Mouse (Mus musculus) cerebellum, adult 11-12 months (tissue): ENCODE measurements around the gene Hoxb1.

Experiments used
- DNase-seq: peaks from one replicate; pipeline ENCODE4 v3.0.0; 2022

Gene Hoxb1

DNA sequence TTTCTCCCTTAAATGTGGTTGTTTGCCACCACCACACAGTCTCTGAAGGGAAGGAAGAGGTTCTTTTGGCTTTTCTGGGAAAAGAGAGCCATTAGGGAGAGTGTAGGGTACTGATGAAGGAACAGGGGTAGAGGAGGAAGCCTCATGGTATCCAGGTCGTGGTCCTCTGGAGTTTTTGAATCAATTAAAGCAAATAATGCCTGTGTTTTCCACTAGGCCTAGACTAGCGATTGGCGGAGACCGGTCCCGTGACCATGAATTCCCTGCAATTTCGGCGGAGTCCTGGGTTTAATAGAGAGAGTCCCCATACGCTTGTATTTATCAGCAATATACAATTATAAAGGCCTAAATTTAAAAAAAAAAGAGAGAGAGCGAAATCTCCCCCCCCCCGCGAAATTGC is 14.2 kb upstream of the Hoxb1 start:
- DNase-seq, result no peak

DNA sequence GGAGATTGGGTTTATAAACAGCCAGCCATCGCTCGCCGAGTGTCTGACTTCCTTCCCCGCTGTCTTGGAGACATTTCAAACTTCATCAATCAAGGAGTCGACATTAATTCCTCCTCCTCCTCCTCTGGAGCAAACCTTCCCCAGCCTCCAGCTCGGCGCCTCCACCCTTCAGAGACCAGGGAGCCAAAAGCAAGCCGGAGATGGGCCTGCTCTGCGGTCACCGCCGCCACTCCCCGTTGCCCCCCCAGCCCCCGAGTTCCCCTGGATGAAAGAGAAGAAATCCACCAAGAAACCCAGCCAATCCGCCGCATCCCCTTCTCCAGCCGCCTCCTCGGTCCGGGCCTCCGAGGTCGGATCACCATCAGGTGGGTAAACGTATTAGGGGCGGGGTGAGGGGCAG is 13.7 kb upstream of the Hoxb1 start:
- DNase-seq, result no peak

DNA sequence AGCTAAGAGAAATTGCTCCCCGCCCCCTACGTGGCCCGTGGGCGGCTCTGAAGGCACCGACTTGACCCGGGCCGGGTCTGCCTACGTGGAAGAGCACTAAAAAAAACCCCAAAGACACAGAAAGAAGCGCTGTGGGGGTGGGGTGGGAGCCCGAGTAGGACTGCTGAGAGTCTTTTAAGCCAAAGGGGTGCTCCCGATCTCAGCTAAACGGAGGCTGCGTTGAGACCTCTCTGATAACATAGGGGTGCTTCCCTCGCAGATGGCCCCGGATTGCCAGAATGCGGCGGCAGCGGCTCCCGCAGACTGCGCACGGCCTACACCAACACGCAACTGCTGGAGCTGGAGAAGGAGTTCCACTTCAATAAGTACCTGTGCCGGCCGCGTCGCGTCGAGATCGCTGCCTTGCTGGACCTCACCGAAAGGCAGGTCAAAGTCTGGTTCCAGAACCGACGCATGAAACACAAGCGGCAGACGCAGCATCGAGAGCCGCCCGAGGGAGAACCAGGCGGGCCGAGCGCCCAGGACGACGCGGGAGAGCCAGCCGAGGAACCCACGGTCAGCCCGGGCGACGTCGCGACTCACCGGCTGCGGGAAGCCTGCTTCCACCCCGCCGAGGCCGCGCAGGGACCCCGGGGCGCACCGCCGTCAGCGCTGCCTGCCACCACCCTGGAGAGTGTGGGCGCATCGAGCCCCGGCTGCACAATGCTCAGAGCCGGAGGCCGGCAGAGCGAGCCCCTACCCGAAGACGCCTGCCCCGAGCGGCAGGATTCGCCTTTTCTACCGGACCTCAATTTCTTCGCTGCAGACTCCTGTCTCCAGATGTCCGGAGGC is 12.6 kb upstream of the Hoxb1 start:
- no peak for DNase-seq

DNA sequence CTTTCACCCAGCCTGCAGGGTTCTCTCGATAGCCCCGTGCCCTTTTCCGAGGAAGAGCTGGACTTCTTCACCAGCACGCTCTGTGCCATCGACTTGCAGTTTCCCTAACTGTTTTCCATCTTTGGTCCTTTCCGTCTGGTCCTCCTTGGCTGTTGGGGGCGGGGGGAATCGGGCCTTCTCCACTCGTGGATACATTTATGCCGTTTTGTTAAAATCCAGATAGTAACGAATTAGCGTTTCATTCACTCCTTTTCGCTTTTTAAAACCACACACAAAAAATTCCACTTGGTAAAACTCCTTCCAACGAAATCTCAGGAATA is 12.1 kb upstream of the Hoxb1 start:
- DNase-seq, result no peak

DNA sequence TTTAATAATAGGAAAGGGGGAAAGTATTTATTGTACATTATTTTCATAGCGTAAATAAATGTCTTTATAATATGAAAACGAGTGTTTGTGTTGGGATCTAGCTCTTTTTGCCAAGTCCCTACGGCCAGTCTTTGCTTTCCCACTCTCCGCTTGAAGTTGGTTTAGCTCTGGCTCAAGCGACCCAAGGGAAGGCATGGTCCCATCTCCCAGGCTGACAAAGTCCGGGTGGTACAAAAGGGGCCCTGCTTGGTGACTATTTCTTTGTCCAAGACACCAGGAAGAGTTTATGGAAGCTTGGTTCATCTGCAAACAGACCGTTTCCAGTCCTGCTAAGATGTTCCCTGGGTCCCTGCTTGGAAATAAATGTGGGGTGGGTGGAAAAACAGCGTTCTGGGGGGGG is 11.6 kb upstream of the Hoxb1 start:
- DNase-seq, result no peak

DNA sequence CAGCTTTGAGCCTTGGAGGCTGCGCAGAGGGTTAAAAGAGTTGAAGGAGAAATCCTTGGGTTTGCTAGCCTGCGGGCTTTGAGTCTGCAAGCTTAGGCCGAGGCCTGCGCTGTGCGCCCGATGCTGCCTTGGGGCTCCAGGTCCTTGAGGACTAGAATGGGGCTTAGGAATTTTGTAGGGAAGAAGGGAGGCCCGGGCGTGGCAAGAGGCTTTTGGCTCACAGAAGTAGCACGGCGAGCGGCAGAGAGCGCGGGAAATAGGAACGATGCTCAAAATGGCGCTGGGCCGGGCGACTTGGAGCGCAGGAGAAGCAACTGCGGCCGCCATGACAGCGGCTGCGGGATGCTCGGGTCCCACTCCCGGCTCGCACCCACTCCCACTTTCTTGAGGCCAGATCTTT is 11.2 kb upstream of the Hoxb1 start:
- no peak for DNase-seq

DNA sequence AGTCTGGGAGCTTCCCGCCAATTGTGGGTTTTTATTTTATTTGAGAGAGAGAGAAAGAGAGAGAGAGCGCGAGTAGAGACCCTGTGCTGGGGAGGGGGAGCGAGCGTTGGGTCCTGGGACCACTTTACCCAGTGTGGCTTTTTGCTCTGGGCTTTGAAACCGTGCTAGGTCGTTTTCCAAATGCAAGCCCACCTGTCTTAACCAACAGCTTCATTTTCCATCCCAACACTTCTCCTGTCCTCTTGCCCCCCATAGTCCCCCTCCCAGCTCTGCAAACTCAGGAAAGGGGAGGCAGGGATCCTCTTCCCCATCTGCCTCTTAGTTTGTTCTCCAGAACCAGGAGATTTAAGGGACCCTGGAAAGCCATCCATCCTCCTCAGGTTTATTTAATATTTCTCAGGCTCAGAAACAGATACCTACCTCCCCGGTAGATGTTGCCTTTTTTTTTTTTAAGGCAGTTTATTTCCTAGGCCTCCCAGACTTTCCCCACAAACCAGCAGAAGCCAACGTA is 10.7 kb upstream of the Hoxb1 start:
- DNase-seq, result no peak

DNA sequence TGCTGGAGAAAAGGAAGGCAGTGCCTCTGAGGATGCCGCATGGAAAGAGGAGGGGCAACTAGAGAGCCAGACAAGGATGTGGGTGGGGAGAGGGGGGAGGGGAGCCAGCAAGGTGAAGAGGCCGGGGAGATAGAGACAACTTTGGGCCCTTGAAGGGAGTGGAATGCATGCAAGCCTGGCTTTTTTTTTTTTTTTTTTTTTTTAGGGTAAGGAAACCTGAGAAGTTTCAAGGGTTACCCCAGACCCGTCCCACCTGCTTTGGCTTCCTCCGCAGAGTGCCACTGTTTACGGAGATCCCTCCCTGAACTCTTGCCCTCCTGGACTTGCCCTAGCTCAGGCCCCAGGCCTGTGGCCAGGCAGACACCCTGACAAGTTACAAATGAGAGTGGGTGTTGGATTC is 1.7 kb upstream of the Hoxb1 start:
- no peak for DNase-seq

DNA sequence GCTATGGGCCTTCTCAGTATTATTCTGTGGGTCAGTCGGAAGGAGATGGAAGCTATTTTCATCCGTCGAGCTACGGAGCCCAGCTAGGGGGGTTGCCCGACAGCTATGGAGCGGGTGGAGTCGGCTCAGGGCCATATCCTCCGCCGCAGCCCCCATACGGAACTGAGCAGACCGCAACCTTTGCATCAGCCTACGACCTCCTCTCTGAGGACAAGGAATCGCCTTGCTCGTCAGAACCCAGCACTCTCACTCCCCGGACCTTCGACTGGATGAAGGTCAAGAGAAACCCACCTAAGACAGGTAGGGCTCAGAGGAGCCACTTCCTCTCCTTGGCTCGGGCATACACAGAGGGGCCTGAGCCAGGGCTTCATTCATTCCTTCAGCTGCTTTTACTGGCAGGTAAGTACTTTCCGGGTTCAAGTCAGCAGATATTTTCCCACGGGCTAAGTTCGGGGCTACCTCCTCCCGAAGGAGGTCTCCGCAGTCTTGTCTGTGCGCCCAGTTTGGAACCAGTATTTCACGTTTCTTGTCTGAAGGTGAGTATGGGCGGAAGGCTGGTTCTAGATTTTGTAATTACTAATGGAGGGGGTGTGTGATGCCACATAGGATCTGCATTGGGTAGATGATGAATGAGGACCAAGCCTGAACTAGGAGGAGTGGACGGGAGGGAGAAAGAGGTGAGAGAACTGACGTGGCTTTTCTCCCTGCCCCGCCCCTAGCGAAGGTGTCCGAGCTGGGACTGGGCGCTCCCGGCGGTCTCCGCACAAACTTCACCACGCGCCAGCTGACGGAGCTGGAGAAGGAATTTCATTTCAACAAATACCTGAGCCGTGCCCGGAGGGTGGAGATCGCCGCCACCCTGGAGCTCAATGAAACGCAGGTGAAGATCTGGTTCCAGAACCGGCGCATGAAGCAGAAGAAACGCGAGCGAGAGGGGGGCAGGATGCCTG is 815 bp downstream of the Hoxb1 start:
- DNase-seq, result no peak

DNA sequence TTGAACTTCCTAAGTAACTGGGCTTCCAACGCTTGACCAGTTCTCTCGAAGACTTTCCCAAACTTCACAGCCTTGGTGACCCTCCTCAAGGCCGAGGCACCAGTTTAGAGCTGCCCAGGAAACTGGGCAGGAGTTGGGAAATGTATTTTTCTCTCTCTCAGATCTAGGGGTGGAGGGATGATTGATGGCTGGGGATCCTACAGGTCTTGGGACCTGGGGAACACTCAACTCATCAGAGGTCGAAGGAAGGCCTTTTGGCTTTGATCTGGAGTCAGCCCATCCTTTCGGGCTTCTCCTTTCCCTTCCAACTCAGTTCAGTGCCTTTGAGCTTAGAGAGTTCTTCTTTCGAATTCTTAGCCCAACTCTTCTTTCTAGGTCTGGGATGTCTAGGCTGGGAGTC is 1.6 kb downstream of the Hoxb1 start:
- no peak for DNase-seq

DNA sequence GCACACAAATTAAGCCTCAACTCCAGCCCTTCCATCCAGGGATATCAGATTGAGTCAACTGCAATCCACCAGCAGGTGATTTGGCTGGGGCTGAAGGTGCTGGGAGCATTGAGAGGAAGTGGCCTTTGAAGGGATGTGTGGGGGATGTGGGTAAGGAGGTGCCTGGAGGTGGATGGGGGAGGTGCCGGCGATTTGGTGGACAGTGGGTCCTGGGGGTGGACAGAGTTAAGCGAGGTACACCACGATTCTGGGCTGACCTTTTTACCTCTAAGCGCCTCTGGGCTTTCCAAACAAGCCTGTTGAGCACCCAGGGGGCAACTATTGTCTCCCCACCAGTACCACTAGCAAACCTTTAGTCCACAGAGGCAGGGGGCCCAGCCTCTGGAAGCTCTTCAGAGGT is 3.1 kb downstream of the Hoxb1 start:
- no peak for DNase-seq

DNA sequence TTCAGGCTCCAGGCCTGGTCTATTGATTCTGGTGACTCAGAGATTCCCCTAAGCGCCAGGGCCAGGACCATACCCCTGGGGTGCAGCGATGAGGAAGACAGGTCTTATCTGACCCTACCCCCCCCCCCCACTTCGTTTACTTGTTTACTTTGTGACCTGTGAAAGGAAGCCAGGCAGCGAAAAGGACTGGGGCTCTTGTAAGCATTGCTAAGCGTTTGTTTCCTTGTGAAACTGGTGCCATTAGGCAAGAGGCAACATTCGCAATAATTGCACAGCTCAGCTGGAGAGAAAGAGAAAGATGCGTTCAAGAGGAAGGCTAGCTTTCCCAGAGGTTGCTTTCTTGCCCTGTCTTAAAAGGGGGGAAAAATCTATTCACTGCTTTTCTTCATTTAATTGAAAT is 3.6 kb downstream of the Hoxb1 start:
- no peak for DNase-seq

DNA sequence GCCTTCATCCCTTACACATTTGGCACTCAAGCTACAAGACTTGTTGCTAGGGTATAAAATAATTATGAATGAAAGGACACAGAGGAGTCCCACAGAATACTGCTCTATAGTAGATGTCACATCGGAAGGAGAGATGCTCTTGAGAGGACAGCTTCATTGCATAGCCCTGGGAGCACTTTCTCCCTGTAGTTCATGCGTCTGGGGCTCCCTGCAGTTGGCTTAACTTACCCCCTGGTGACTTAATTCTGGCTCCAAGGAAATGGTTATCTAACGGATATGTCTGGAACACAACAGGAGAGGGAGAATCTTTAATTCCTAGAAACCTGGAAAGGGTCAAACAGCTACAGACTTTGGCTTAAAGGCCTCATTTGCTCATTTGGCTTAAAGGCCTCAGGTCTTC is 6.2 kb downstream of the Hoxb1 start:
- no peak for DNase-seq

DNA sequence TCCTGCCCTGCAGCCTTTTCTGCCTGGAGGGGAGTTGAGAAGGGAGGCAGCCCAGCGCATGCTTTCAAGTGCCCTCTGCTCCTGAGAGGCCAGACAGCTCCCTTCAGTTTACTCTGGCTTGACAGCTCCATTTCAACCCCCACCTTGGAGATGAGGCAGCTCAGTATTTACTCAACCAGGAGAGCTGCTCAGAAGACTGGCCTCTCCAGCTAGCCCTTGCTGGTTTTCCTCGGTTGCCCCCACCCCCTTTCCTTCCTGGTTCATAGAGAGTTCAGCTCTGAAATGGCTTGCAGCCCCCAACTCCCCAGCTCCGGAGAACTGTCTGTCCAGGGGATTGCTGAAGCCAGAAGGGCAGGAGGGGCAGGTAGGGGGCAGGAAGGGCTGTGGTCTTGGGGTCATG is 7.0 kb downstream of the Hoxb1 start:
- DNase-seq, result no peak

DNA sequence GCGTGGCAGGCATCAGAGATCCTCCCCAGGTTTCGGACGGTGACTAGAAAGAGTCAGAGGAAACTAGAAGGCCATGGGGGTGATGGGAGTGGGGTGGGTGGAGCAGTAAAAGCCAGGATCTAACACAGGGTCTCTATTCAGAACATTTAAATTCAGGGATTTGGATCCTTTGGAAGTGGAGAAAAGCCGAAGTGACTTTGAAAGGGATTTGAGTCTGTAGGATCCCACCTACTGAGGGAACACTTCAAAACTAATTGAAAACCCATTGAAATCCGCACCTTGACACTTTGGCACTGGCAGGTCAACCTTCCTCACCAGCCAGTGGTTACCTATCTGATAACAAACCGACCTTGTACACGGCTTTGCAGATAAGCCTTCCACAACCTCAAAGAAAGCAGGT is 9.3 kb downstream of the Hoxb1 start:
- no peak for DNase-seq

DNA sequence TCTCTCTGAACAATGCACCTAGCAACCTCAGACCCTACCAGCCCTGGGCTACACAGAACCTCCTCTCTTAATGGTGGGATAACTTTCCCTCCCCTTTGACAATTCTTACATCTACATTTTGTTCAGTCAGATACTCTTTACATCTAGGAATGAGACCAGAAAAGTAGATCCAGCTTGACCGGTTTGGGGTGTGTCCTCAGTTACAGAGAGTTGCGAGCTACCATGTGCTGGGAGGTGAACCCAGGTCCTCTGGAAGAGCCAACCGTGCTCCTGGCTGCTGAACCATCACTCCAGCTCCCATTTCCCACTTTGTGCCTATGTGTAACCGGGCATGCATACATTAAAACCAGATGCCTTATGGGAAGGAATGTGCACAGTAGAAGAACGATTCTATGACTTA is 17.8 kb downstream of the Hoxb1 start:
- no peak for DNase-seq

DNA sequence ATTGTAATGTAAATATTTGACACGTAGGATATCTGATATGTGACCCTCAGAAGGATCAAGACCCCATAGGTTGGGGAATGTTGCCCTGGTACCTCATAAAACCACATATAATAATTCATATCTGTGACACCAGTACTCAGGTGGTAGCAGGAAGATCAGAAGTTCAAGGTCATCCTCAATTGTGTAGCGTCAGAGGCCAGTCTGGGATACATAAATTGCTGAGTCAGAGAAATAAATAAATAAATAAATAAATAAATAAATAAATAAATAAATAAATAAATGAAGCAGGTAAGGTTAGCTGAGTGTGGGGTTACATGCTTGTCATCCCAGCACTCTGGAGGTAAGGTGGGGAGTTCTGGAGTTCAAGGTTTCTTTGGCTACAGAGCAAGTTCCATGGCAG is 22.1 kb downstream of the Hoxb1 start:
- DNase-seq, result no peak

DNA sequence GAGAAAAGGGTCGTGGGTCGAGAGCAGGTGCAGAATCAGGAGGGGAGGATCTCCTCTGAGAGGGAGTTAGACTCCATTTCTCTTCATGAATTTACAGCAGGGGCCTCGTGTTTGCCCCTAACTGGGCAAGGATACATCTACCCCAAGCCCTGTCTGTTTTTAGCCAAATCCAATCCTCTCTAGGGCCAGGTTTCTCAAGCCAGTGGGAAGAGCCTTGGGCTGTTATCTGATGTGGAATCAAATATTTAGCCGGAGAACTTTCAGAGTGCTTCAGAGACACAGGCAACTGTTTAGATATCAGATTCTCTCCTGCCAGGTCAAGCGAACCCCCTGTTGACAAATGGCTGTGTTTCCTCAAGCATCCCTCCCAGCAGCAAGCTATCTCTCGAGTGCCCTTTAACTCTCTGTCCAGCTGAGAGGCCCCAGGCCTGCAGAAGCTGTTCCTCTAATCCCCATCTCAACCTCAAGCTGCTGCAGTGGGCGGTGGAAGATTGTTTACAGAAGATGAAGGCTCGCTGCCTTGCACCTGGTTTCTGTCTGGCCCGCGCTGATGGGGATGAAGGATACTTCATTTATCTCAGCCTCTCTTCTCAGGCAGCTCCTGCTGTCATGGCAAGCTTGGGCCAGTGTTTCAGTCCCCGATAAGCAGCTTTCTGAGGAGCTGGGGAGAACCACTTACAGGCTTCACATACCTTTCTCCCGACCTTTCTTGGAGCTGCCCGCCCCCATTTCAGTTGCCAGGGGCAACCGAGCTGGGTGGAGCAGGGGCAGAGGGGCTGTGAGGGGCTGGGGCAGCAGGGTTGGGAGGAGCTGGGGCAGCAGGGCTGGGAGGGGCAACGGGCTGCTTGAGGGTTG is 31.4 kb downstream of the Hoxb1 start:
- DNase-seq, result no peak

DNA sequence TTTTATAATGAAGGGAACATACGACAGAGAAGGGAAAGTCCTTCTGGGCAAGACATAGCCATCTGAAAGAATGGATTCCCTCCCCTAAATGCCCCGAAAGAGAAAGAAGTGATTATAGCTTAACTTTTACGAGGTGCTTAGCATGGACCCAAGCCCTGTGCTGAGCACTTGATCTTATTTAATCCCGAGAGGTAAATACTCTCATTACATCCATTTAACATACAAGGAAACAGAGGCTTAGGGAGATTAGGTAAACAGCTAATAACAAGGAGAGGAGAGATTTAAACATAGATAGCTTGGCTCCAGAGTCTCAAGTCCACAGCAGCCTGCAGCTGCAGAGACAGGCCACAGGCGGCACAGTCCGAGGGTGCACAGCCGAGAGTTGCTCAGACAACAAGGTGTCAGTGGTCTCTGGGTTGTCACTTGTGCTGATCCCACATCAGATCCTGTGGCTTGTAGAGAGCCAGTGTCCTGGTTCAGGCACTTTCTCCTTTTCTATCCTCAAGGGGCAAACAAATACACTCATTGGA is 32.3 kb downstream of the Hoxb1 start:
- DNase-seq, result no peak

DNA sequence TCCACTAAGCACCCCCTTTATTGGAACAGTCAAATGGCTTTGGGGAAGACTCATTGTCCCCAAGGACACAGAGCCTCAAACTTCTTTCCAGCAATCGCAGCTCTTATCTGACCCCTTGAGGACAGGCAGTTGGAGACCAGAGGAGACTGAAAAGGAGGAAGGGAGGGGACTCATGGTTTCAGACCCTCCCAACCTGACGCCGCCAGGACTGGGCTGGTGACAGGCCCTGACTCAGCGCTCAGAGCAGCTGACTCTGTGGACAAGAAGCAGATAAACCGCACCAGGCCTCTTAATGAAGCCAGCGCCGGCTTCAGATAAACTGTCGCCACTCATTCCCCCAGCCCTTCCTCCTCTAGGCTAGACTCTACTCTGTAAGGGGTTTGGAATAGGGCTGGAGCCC is 34.4 kb downstream of the Hoxb1 start:
- no peak for DNase-seq

DNA sequence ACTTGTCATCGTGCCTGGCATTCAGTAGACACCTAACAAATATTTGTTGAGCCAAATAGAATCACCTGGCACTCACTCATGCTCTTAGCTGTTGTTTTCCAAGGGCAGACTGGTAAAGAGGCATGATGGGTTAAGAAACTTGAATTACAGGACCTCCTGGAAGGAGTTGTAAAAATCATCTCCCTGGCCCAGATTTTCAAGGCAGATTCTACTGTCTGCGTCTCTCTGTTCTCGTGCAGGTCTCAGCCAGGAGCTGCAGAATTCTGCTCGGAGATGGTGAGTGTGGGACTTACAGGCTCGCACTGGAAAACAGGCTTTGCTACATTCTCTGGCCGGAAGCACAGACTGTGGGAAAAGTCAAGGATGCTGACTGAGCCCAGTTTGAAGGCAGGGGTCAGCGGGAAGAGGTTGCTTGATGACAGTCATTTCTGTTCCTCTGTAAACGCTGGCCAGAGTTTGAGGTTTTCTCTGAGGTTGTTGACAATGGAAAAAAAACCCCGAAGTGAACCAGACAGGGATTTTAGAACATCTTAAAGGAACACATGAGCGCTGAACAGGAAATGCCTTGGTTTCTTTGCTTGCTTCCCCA is 38.6 kb downstream of the Hoxb1 start:
- DNase-seq, result no peak

DNA sequence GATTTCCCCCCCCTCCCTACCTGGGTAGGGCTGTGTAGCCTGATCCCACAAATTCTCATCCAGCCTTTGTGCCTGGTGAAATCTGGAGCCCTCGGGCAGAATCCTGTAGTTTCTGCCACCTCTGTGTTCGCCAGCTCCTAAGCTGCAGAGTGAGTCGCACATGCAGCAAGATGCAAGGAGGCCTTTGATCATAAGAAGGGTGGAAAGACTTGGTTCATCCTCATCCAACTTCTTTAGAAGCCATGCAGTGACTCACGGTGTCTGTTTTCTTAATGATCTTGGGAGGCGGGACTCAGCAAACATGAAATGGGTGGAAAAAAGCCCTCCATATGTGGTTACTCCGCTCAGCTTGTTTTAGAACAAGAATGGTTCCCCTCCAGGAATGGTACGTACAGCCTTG is 39.3 kb downstream of the Hoxb1 start:
- no peak for DNase-seq

DNA sequence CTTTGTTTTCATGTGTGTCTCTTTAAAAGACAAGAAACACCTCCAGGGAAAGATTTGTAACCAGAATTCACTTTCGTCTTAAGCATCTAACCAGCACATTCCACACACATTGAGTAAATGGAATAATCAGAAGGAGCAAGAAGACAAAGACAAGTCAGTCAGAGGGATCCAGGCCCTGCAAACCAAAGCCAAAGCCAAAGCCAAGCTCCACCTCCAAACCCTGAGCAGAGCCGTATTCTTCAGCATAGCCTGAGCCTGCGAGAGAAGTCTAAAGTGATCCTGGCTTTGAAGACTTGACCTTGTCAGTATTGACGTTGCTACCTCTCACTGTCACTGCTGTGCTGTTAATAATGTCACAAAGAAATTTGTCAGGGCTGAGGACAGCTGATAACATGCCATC is 40.0 kb downstream of the Hoxb1 start:
- DNase-seq, result no peak
